Mouse (Mus musculus): Measurements from ENCODE around the gene Bicra. TPM values are rescaled to one million over a fixed set of nuclear protein-coding genes. Genes with fewer than 3 reads are reported as not detected.

The Bicra gene
- total and polyA plus RNA-seq, 3 experiments: 0.32 to 10.2 (median 2.2) TPM

DNA sequence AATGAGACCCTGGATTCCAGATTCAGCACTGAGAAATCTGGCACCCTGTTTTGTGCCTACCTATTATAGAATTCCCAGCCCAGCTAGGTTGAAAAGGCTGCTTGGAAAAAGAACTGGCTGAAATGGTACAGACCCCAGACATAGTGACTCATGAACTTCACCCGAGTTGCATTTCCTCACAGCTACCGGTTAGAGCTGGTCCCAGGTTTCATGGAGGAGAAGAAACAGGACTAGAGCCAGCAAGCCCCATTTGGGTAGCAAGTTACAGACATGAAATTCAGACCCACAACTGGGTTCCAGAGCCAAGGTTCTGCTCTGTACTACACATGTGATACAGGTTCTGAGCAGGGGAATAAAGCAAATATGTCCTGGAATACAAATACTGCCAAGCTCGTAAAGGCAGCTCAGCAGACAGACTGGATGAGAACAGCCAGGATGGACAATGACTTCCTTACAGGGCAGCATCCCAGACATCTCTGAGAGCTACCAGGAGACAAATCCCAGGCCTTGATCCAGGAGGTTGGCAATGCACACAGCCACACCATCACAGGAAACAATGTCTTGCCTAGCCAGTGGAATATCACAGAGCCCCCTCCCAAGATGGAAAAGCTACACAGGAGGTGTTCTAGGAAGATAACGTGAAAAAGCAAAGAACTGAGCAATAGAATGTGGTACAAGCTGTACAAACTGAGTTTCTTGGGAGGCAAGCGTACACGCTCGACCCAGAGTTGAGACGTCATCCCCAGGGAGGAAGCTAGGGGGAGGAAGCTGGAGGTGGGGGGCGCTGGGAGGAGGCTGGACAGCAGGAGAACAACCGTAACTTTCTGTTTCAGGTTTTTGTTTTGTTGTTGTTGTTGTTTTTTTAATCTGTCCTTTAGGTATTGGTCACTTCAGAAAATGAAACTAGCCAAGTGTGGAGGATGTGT lies 4.6 kb downstream of the Bicra start:
- in situ Hi-C loops (cut with MboI; ENCODE audit: low pct_ligation_motif_present, low pct_unique_long_range_greater_than_20kb, low sequenced_read_pairs) (no loop called here), dilution Hi-C loops (cut with MboI; ENCODE audit: extremely low pct_ligation_motif_present, extremely low pct_unique_long_range_greater_than_20kb, low sequenced_read_pairs) (no loop called here)
- Histone ChIP-seq H3K4me2 (ENCODE audit: insufficient read depth, low read depth, poor library complexity, severe bottlenecking) (no peak overlapping the region), H3K4me1 (ENCODE audit: control insufficient read depth in 1 of 2, insufficient read depth in 2 of 2) (peaks cover 16 to 67% of the 10 kb centered on the region in 2 experiments), H3K36me3 (replicated peaks in 1 of 2; ENCODE audit: control insufficient read depth in 1 of 2, insufficient read depth in 1 of 2, low read length in 1 of 2) (peaks cover 6 to 36% of the 10 kb centered on the region in 2 experiments), H3K79me2 (replicated peaks; ENCODE audit: control insufficient read depth, extremely low read depth, insufficient read depth, poor library complexity, severe bottlenecking) (peaks cover 87% of the 10 kb centered on the region), H3K9me3 (replicated peaks; ENCODE audit: low read length) (no peaks in the 10 kb centered on the region), H3K4me3 (replicated peaks in 1 of 3; ENCODE audit: low read depth in 2 of 3, low read length in 2 of 3, poor library complexity in 1 of 3) (no peak overlapping the region), H3K27me3 (replicated peaks) (no peaks in the 10 kb centered on the region), H3K9ac (ENCODE audit: insufficient read depth, low read depth) (no peak overlapping the region), H3K27ac (ENCODE audit: insufficient read depth, low read depth) (no peak overlapping the region)
- no peak for DNase-seq (ENCODE audit: extremely low read depth)
- TF ChIP-seq E2F4 (IDR thresholded peaks at IDR 0.05; ENCODE audit: insufficient replicate concordance, low read depth, low read length): no peak
- no peak for TF ChIP-seq TBP (conservative IDR thresholded peaks at IDR 0.05; ENCODE audit: low read depth, low read length)
- TF ChIP-seq GABPA (IDR thresholded peaks at IDR 0.05; ENCODE audit: insufficient replicate concordance, low read depth, low read length): no peak
- no peak for TF ChIP-seq MYC (IDR thresholded peaks at IDR 0.05; ENCODE audit: low read depth, low read length)
- TF ChIP-seq SMC3 (IDR thresholded peaks at IDR 0.05; ENCODE audit: low read depth, low read length): no peak
- TF ChIP-seq USF2 (conservative IDR thresholded peaks at IDR 0.05; ENCODE audit: low read depth, low read length): no peak
- TF ChIP-seq BHLHE40 (IDR thresholded peaks at IDR 0.05; ENCODE audit: low read depth, low read length): no peak
- TF ChIP-seq JUN (IDR thresholded peaks at IDR 0.05; ENCODE audit: insufficient read depth, low read depth, low read length): no peak
- no peak for TF ChIP-seq MEF2A (IDR thresholded peaks at IDR 0.05; ENCODE audit: borderline replicate concordance, low read depth, low read length)

- no peak for DNase-seq (ENCODE audit: extremely low read depth)
- TF ChIP-seq HCFC1 (IDR thresholded peaks at IDR 0.05; ENCODE audit: low read depth, low read length): no peak
- TF ChIP-seq IRF4 (IDR thresholded peaks at IDR 0.05; ENCODE audit: low read depth, low read length): no peak
- Histone ChIP-seq H3K79me2 (replicated peaks; ENCODE audit: control insufficient read depth, extremely low read depth, insufficient read depth, poor library complexity, severe bottlenecking) (peaks cover 82% of the 10 kb centered on the region), H3K36me3 (replicated peaks in 1 of 2; ENCODE audit: control insufficient read depth in 1 of 2, insufficient read depth in 1 of 2, low read length in 1 of 2) (peaks cover 10 to 44% of the 10 kb centered on the region in 2 experiments), H3K27me3 (replicated peaks) (no peaks in the 10 kb centered on the region), H3K4me3 (replicated peaks in 1 of 3; ENCODE audit: low read depth in 2 of 3, low read length in 2 of 3, poor library complexity in 1 of 3) (no peak overlapping the region), H3K9me3 (replicated peaks; ENCODE audit: low read length) (no peaks in the 10 kb centered on the region), H3K27ac (ENCODE audit: insufficient read depth, low read depth) (no peak overlapping the region), H3K9ac (ENCODE audit: insufficient read depth, low read depth) (no peak overlapping the region), H3K4me2 (ENCODE audit: insufficient read depth, low read depth, poor library complexity, severe bottlenecking) (no peak overlapping the region), H3K4me1 (ENCODE audit: control insufficient read depth in 1 of 2, insufficient read depth in 2 of 2) (peaks cover 16 to 67% of the 10 kb centered on the region in 2 experiments)
- dilution Hi-C loops (cut with MboI; ENCODE audit: extremely low pct_ligation_motif_present, extremely low pct_unique_long_range_greater_than_20kb, low sequenced_read_pairs) (no loop called here), in situ Hi-C loops (cut with MboI; ENCODE audit: low pct_ligation_motif_present, low pct_unique_long_range_greater_than_20kb, low sequenced_read_pairs) (no loop called here)
Measured at GRCm38 (mm10) chr7:16041208-16041607, 6.5 kb downstream of the Bicra start.

DNA sequence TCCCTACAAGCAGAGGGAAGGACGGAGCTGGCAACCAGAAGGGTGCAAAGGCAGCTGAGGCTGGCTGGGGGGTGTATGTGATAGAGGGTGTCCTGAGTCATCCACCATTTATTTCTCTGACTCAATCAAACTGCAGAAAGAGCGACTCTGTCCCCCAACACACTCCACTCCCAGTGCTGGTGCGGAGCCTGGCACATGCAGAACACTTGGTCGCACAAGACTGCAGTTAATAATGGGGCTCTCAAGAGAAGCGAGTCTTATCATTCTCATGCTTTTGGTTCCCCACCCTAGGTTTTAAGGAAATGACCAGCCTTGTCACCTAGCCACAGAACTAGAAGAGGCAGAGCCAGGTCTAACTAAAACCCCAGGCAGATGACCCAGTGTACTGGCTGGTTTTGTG lies 8.4 kb downstream of the Bicra start:
- Histone ChIP-seq H3K4me3 (replicated peaks in 1 of 3; ENCODE audit: low read depth in 2 of 3, low read length in 2 of 3, poor library complexity in 1 of 3) (no peak overlapping the region), H3K9ac (ENCODE audit: insufficient read depth, low read depth) (no peak overlapping the region), H3K27ac (ENCODE audit: insufficient read depth, low read depth) (no peak overlapping the region), H3K27me3 (replicated peaks) (no peaks in the 10 kb centered on the region), H3K9me3 (replicated peaks; ENCODE audit: low read length) (no peaks in the 10 kb centered on the region), H3K79me2 (replicated peaks; ENCODE audit: control insufficient read depth, extremely low read depth, insufficient read depth, poor library complexity, severe bottlenecking) (peaks cover 74% of the 10 kb centered on the region), H3K36me3 (replicated peaks in 1 of 2; ENCODE audit: control insufficient read depth in 1 of 2, insufficient read depth in 1 of 2, low read length in 1 of 2) (peaks cover 10 to 50% of the 10 kb centered on the region in 2 experiments), H3K4me2 (ENCODE audit: insufficient read depth, low read depth, poor library complexity, severe bottlenecking) (no peak overlapping the region), H3K4me1 (ENCODE audit: control insufficient read depth in 1 of 2, insufficient read depth in 2 of 2) (peaks cover 5 to 57% of the 10 kb centered on the region in 2 experiments; a peak in 3 of 4 replicates)
- DNase-seq (ENCODE audit: extremely low read depth): no peak
- TF ChIP-seq USF2 (conservative IDR thresholded peaks at IDR 0.05; ENCODE audit: low read depth, low read length): no peak
- TF ChIP-seq JUND (conservative IDR thresholded peaks at IDR 0.05; ENCODE audit: low read depth, low read length): no peak
- TF ChIP-seq UBTF (IDR thresholded peaks at IDR 0.05; ENCODE audit: low read depth, low read length): no peak
- no peak for TF ChIP-seq E2F4 (IDR thresholded peaks at IDR 0.05; ENCODE audit: insufficient replicate concordance, low read depth, low read length)
- in situ Hi-C loops (cut with MboI; ENCODE audit: low pct_ligation_motif_present, low pct_unique_long_range_greater_than_20kb, low sequenced_read_pairs): no loop called here
- dilution Hi-C loops (cut with MboI; ENCODE audit: extremely low pct_ligation_motif_present, extremely low pct_unique_long_range_greater_than_20kb, low sequenced_read_pairs): no loop called here
